Mouse (Mus musculus): Measurements from ENCODE around the gene Dhrs7. TPM values are rescaled to one million over a fixed set of nuclear protein-coding genes. Genes with fewer than 3 reads are reported as not detected.

The Dhrs7 gene
- polyA plus RNA-seq, 1 experiment from 2014 or later, result 7.1 TPM

DNA sequence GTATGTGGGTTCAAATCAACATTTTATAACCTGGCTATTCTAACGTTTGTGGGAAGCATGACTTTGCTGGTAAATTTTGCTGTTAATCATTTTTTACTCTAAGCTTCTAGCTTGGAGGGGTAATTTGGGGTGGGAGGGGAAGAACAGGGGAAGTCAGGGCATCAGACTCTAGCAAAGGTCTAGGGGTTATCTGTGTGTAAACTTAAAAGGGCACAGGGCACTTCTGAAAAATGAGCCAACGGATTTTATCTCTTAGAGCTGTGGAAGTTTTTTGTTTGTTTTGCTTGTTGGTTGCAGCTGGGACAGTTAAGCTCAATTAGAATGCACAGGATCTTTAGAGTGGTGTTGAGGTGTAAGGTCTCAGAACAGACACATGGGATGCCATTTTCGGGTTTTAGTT lies 26.7 kb downstream of the Dhrs7 start:
- ATAC-seq (ENCODE audit: low FRiP score) (no peak), DNase-seq (ENCODE audit: low spot score) (no peak)
- Histone ChIP-seq H3K9ac (ENCODE audit: low read depth, low read length) (no peak overlapping the region), H3K4me3 (ENCODE audit: low read depth, low read length) (no peak overlapping the region), H3K4me1 (replicated peaks; ENCODE audit: control insufficient read depth, insufficient read depth, low read length) (no peaks in the 10 kb centered on the region), H3K36me3 (ENCODE audit: control insufficient read depth, insufficient read depth, low read length) (no peaks in the 10 kb centered on the region), H3K9me3 (ENCODE audit: control insufficient read depth, low read length) (no peaks in the 10 kb centered on the region), H3K4me2 (replicated peaks; ENCODE audit: low read depth, low read length) (no peak overlapping the region), H3K27me3 (ENCODE audit: control insufficient read depth, insufficient read depth, low read length) (no peaks in the 10 kb centered on the region), H3K27ac (ENCODE audit: low read depth, low read length) (no peak overlapping the region)
- 88% methylated on average over 3 of the region's 3 CpGs for WGBS

DNA sequence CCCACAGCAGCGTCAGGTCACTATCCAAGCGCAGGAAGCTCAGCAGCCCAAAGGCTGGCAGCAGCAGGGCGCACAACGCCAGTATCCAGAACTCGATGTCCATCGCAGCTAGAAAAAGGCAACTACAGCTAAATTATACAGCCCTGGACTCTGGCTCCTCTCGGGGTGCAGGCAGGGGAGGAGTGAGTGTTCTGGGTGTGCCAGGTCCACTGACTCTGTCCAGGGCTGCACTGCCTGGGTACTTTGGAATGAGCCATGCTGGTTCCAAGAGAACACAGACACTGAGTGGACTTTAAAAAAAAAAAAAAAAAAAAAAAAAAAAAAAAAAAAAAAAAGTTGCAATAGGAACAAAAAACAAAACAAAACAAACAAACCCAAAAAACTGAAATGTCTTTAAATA lies 36.0 kb downstream of the Dhrs7 start:
- H3K9me3 ChIP-seq (ENCODE audit: control insufficient read depth, low read length), result no peaks in the 10 kb centered on the region
- no peak overlapping the region for H3K9ac ChIP-seq (ENCODE audit: low read depth, low read length)
- no peak overlapping the region for H3K27ac ChIP-seq (ENCODE audit: low read depth, low read length)
- no peak overlapping the region for H3K4me2 ChIP-seq (replicated peaks; ENCODE audit: low read depth, low read length)
- DNase-seq (ENCODE audit: low spot score) (no peak), ATAC-seq (ENCODE audit: low FRiP score) (no peak)
- no peaks in the 10 kb centered on the region for H3K36me3 ChIP-seq (ENCODE audit: control insufficient read depth, insufficient read depth, low read length)
- WGBS, result 93% methylated on average over 7 of the region's 7 CpGs
- H3K27me3 ChIP-seq (ENCODE audit: control insufficient read depth, insufficient read depth, low read length), result no peaks in the 10 kb centered on the region
- no peak overlapping the region for H3K4me3 ChIP-seq (ENCODE audit: low read depth, low read length)
- no peaks in the 10 kb centered on the region for H3K4me1 ChIP-seq (replicated peaks; ENCODE audit: control insufficient read depth, insufficient read depth, low read length)

DNA sequence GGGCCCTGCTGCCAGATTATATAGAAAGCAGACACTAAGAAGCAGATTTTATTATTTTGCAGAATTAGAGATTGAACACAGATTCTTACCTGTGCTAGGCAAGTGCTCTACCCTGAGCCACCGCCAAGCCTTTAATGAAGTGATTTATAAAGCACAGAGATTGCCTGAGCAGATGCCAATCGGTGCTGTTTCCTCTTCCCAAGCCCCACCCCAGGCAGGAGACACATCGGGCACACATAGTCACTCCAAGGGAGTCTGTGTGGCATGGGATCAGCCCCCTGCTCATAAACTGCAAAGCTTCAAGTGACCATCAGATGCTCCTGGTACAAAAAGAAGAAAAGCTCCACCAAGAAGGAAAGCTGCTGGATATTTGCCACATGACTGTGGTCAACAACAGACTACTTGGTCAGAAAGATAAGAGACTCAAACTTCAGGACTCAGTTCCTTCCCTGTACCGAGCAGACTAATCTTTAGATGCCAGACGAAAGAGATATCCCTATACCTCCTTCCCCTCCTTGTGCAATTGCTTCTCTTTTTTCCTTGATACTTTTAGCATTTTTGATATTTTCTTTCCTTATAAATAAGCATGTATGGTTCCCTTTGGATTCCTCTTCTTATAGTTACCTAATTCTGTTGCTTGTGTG lies 41.7 kb downstream of the Dhrs7 start:
- Histone ChIP-seq H3K4me3 (ENCODE audit: low read depth, low read length) (no peak overlapping the region), H3K27me3 (ENCODE audit: control insufficient read depth, insufficient read depth, low read length) (no peaks in the 10 kb centered on the region), H3K9ac (ENCODE audit: low read depth, low read length) (no peak overlapping the region), H3K36me3 (ENCODE audit: control insufficient read depth, insufficient read depth, low read length) (no peaks in the 10 kb centered on the region), H3K9me3 (ENCODE audit: control insufficient read depth, low read length) (no peaks in the 10 kb centered on the region), H3K4me2 (replicated peaks; ENCODE audit: low read depth, low read length) (no peak overlapping the region), H3K4me1 (replicated peaks; ENCODE audit: control insufficient read depth, insufficient read depth, low read length) (no peaks in the 10 kb centered on the region), H3K27ac (ENCODE audit: low read depth, low read length) (no peak overlapping the region)
- DNase-seq (ENCODE audit: low spot score) (no peak), ATAC-seq (ENCODE audit: low FRiP score) (no peak)
- WGBS, result 84% methylated on average over 5 of the region's 5 CpGs

DNA sequence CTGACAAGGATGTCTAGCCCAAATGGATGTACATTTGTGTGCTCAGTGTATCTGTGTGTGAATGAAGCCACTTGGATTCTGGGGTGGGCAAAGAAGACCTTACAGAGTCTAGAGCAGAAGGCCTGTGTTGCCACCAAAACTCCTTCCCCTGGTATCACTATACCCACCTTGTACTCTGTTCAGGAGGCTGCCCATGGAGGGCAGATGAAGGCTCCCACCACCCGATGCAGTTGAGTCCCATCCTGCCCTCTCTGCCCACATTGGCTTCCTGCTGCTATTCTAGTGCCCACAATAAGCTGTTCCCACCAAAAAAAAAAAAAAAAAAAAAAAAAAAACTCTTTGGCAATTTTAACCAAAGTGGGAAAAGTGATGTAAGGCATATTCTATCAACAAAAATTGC lies 43.3 kb downstream of the Dhrs7 start:
- H3K27me3 ChIP-seq (ENCODE audit: control insufficient read depth, insufficient read depth, low read length), result no peaks in the 10 kb centered on the region
- WGBS, result 90% methylated on average over 1 of the region's 1 CpGs
- no peak for DNase-seq (ENCODE audit: low spot score)

DNA sequence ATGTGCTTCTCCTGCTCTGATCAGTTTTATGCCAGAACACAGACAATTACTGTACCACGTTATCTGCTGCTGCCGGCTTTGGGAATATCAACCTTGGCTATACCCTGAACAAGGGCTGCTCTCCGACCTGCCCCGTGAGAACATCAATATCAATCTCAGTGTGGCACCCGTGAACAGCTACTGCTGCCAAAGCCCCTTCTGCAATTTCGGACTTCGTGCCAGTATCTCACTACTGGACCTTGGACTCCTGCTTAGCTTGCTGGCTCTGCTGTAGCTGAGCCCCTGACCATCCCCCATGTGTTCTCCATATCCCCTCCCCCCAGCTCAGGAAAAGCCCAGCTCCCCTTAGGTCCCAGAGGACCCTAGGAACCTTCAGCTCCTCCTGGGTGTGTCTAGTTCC lies 43.9 kb downstream of the Dhrs7 start:
- Histone ChIP-seq H3K9me3 (ENCODE audit: control insufficient read depth, low read length) (no peaks in the 10 kb centered on the region), H3K27me3 (ENCODE audit: control insufficient read depth, insufficient read depth, low read length) (no peaks in the 10 kb centered on the region), H3K4me1 (replicated peaks; ENCODE audit: control insufficient read depth, insufficient read depth, low read length) (no peaks in the 10 kb centered on the region), H3K4me2 (replicated peaks; ENCODE audit: low read depth, low read length) (no peak overlapping the region), H3K9ac (ENCODE audit: low read depth, low read length) (no peak overlapping the region), H3K27ac (ENCODE audit: low read depth, low read length) (no peak overlapping the region), H3K36me3 (ENCODE audit: control insufficient read depth, insufficient read depth, low read length) (no peaks in the 10 kb centered on the region), H3K4me3 (ENCODE audit: low read depth, low read length) (no peak overlapping the region)
- 94% methylated on average over 7 of the region's 7 CpGs for WGBS
- no peak for DNase-seq (ENCODE audit: low spot score)
- ATAC-seq (ENCODE audit: low FRiP score), result no peak

More for the DNA sequence above, 43.3 kb downstream of the Dhrs7 start:
- Histone ChIP-seq H3K4me3 (ENCODE audit: low read depth, low read length) (no peak overlapping the region), H3K27ac (ENCODE audit: low read depth, low read length) (no peak overlapping the region), H3K4me2 (replicated peaks; ENCODE audit: low read depth, low read length) (no peak overlapping the region), H3K36me3 (ENCODE audit: control insufficient read depth, insufficient read depth, low read length) (no peaks in the 10 kb centered on the region), H3K9ac (ENCODE audit: low read depth, low read length) (no peak overlapping the region), H3K9me3 (ENCODE audit: control insufficient read depth, low read length) (no peaks in the 10 kb centered on the region), H3K4me1 (replicated peaks; ENCODE audit: control insufficient read depth, insufficient read depth, low read length) (no peaks in the 10 kb centered on the region)
- ATAC-seq (ENCODE audit: low FRiP score), result no peak

DNA sequence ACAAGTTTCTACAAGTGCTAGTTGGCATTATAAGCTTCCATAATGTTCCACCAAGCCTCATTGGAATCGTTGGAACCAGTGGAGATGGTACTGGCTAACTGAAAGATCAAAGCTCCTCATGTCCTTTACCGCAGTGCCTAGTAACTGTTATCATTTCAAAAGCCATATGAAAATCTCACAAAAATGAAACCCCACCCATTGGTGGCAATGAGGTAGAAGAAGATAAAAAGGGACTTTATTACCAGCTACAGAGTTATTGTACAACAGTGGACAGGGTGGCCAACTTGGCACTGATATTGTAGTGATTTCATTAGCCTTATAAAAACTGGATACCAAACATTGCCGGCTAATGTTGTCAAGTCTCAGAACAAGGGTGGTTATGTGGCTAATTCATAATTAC lies 52.7 kb downstream of the Dhrs7 start:
- Histone ChIP-seq H3K9me3 (ENCODE audit: control insufficient read depth, low read length) (no peaks in the 10 kb centered on the region), H3K27me3 (ENCODE audit: control insufficient read depth, insufficient read depth, low read length) (no peaks in the 10 kb centered on the region), H3K4me2 (replicated peaks; ENCODE audit: low read depth, low read length) (no peak overlapping the region), H3K27ac (ENCODE audit: low read depth, low read length) (no peak overlapping the region), H3K4me3 (ENCODE audit: low read depth, low read length) (no peak overlapping the region), H3K4me1 (replicated peaks; ENCODE audit: control insufficient read depth, insufficient read depth, low read length) (no peaks in the 10 kb centered on the region), H3K36me3 (ENCODE audit: control insufficient read depth, insufficient read depth, low read length) (no peaks in the 10 kb centered on the region), H3K9ac (ENCODE audit: low read depth, low read length) (no peak overlapping the region)
- DNase-seq (ENCODE audit: low spot score) (no peak), ATAC-seq (ENCODE audit: low FRiP score) (no peak)
- WGBS, result 91% methylated on average over 3 of the region's 3 CpGs

Other genes with a start within 250 kb of the Dhrs7 start
- 2.4 and 2.9 TPM in 2 replicates for gene Lrrc9, start 223.0 kb downstream of the Dhrs7 start, polyA plus RNA-seq (2014; fragmentation: Nextera tagmentation; extraction: Ambion mirVana)
- gene Pcnx4, start 128.5 kb downstream of the Dhrs7 start, polyA plus RNA-seq (2014; fragmentation: Nextera tagmentation; extraction: Ambion mirVana), result 16.2 and 16.6 TPM in 2 replicates
- not detected in 2 replicates for gene Gm4756, start 15.2 kb downstream of the Dhrs7 start, polyA plus RNA-seq (2014; fragmentation: Nextera tagmentation; extraction: Ambion mirVana)
- 68.8 and 74.0 TPM in 2 replicates for gene Ppm1a, start 92.5 kb upstream of the Dhrs7 start, polyA plus RNA-seq (2014; fragmentation: Nextera tagmentation; extraction: Ambion mirVana)